Mouse (Mus musculus) midbrain, embryonic 16.5 days (tissue): ENCODE measurements at regions not wholly inside any gene's neighbourhood (a gene's known extent, or its start where the extent isn't known, plus 50 kb on each side); places are given as distances from the start of the nearest gene placed in this dataset.
A peak's percentile ranks its signal among the peaks of the same experiment; 100 is the strongest.

Source experiments
- ATAC-seq: fragments of 200-750 bp; cut with Nextera tagmentation; 2 replicates; pipeline ENCODE4 v1.8.0; 2017; ENCODE audit warnings: moderate TSS enrichment
- H3K27ac ChIP-seq: fragments of 300-500 bp; sonication (generic); 2 replicates; pipeline ENCODE4 v1.5.1; 2014; ENCODE audit warnings: mild to moderate bottlenecking, low read length, mixed read lengths
- H3K27me3 ChIP-seq: fragments of 300-500 bp; sonication (generic); 2 replicates; pipeline ENCODE4 v1.6.1; 2014; ENCODE audit warnings: low read depth, low read length, mixed read lengths; ENCODE audit not compliant: control insufficient read depth, insufficient read depth
- H3K36me3 ChIP-seq: fragments of 300-500 bp; sonication (generic); 2 replicates; pipeline ENCODE4 v1.6.1; 2014; ENCODE audit warnings: mild to moderate bottlenecking, low read length, moderate library complexity, mixed read lengths; ENCODE audit not compliant: control insufficient read depth, insufficient read depth
- H3K4me1 ChIP-seq: fragments of 300-500 bp; sonication (generic); 2 replicates; pipeline ENCODE4 v1.6.1; 2014; ENCODE audit warnings: mild to moderate bottlenecking, low read length, mixed read lengths; ENCODE audit not compliant: control insufficient read depth, insufficient read depth
- H3K4me2 ChIP-seq: fragments of 300-500 bp; sonication (generic); 2 replicates; pipeline ENCODE4 v1.6.1; 2014; ENCODE audit warnings: mild to moderate bottlenecking, low read length, mixed read lengths
- H3K4me3 ChIP-seq: fragments of 300-500 bp; sonication (generic); 2 replicates; pipeline ENCODE4 v1.5.1; 2014; ENCODE audit warnings: low read depth, mild to moderate bottlenecking, low read length, moderate library complexity, mixed read lengths
- H3K9ac ChIP-seq: fragments of 300-500 bp; sonication (generic); 2 replicates; pipeline ENCODE4 v1.6.1; 2014; ENCODE audit warnings: low read depth, low read length, mixed read lengths
- H3K9me3 ChIP-seq: fragments of 300-500 bp; sonication (generic); replicated peaks from 2 replicates; pipeline ENCODE4 v1.6.1; 2014; ENCODE audit warnings: mild to moderate bottlenecking, low read length, mixed read lengths; ENCODE audit not compliant: control insufficient read depth, poor library complexity, severe bottlenecking
- WGBS: fragments of 180-500 bp; shearing (Covaris S2); extraction: QIAGEN DNeasy Blood & Tissue Kit; methylation state at CpG from one replicate; pipeline ENCODE4 v1.1.7; 2014; 5-methylcytosine and 5-hydroxymethylcytosine counted together

- ATAC-seq, result no peak
- no peaks in the 10 kb centered on the region for H3K27me3 ChIP-seq
Measured at GRCm38 (mm10) chr15:49555793-49556192, 4328.9 kb upstream of the Gm7489 start.

GRCm38 (mm10) chr15:49560401-49560800 lies 4324.3 kb upstream of the Gm7489 start:
- Histone ChIP-seq H3K9ac (no peak overlapping the region), H3K9me3 (no peaks in the 10 kb centered on the region), H3K4me1 (no peaks in the 10 kb centered on the region), H3K36me3 (no peaks in the 10 kb centered on the region), H3K27me3 (no peaks in the 10 kb centered on the region), H3K4me3 (no peak overlapping the region), H3K27ac (no peak overlapping the region), H3K4me2 (no peak overlapping the region)
- WGBS, result 78% methylated on average over 1 of the region's 1 CpGs
- no peak for ATAC-seq

More at GRCm38 (mm10) chr15:49555793-49556192, 4328.9 kb upstream of the Gm7489 start:
- H3K4me3 ChIP-seq, result no peak overlapping the region
- H3K27ac ChIP-seq, result no peak overlapping the region
- no peaks in the 10 kb centered on the region for H3K4me1 ChIP-seq
- H3K4me2 ChIP-seq, result no peak overlapping the region
- H3K9ac ChIP-seq, result no peak overlapping the region
- WGBS, result 34% methylated on average over 2 of the region's 2 CpGs
- H3K9me3 ChIP-seq, result no peaks in the 10 kb centered on the region
- no peaks in the 10 kb centered on the region for H3K36me3 ChIP-seq

DNA sequence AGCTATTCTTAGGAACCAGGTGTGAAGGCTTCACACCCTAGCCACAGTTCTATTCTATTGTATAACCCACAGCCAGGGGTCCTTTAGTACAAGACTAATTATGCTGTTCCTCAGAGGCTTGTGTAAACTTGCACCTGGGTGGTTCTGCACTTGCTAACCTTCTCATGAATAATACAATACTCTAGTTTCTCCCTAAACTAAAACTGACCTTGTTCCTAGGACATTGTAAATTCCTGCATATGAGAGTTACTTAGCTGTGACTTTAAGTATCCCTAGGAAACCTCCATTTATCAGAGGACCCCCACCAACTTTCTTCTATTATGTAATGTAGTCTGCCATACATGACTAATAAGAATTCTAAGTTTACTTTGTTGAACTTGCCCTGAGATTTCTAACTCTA lies 4295.9 kb upstream of the Gm7489 start:
- no peaks in the 10 kb centered on the region for H3K36me3 ChIP-seq
- H3K27me3 ChIP-seq, result no peaks in the 10 kb centered on the region
- H3K27ac ChIP-seq, result no peak overlapping the region
- ATAC-seq, result no peak
- no peak overlapping the region for H3K9ac ChIP-seq
- no peak overlapping the region for H3K4me2 ChIP-seq
- H3K4me1 ChIP-seq, result no peaks in the 10 kb centered on the region
- no peaks in the 10 kb centered on the region for H3K9me3 ChIP-seq
- H3K4me3 ChIP-seq, result no peak overlapping the region

- Histone ChIP-seq H3K4me2 (no peak overlapping the region), H3K27me3 (no peaks in the 10 kb centered on the region), H3K4me3 (no peak overlapping the region), H3K36me3 (no peaks in the 10 kb centered on the region), H3K4me1 (no peaks in the 10 kb centered on the region), H3K9ac (no peak overlapping the region), H3K27ac (no peak overlapping the region), H3K9me3 (no peaks in the 10 kb centered on the region)
- no peak for ATAC-seq
- 72% methylated on average over 4 of the region's 4 CpGs for WGBS
Measured at GRCm38 (mm10) chr15:49613865-49614264, 4270.8 kb upstream of the Gm7489 start.

- H3K27ac ChIP-seq, result no peak overlapping the region
- no peaks in the 10 kb centered on the region for H3K4me1 ChIP-seq
- no peak overlapping the region for H3K4me3 ChIP-seq
- no peak overlapping the region for H3K9ac ChIP-seq
- no peaks in the 10 kb centered on the region for H3K36me3 ChIP-seq
- no peaks in the 10 kb centered on the region for H3K27me3 ChIP-seq
- no peaks in the 10 kb centered on the region for H3K9me3 ChIP-seq
- no peak for ATAC-seq
- H3K4me2 ChIP-seq, result no peak overlapping the region
Measured at GRCm38 (mm10) chr15:49647361-49647760, 4237.3 kb upstream of the Gm7489 start.

GRCm38 (mm10) chr15:49650549-49651180 lies 4234.0 kb upstream of the Gm7489 start:
- H3K4me2 ChIP-seq, result no peak overlapping the region
- no peaks in the 10 kb centered on the region for H3K27me3 ChIP-seq
- H3K4me1 ChIP-seq, result no peaks in the 10 kb centered on the region
- no peaks in the 10 kb centered on the region for H3K9me3 ChIP-seq
- peak; percentile 62; the same call in 1 of the 2 replicates for ATAC-seq
- no peak overlapping the region for H3K9ac ChIP-seq
- no peaks in the 10 kb centered on the region for H3K36me3 ChIP-seq
- 49% methylated on average over 2 of the region's 2 CpGs for WGBS
- no peak overlapping the region for H3K4me3 ChIP-seq
- no peak overlapping the region for H3K27ac ChIP-seq

- H3K27ac ChIP-seq, result no peak overlapping the region
- H3K4me2 ChIP-seq, result no peak overlapping the region
- H3K9me3 ChIP-seq, result no peaks in the 10 kb centered on the region
- H3K9ac ChIP-seq, result no peak overlapping the region
- H3K4me1 ChIP-seq, result no peaks in the 10 kb centered on the region
- no peak overlapping the region for H3K4me3 ChIP-seq
- H3K27me3 ChIP-seq, result no peaks in the 10 kb centered on the region
- ATAC-seq, result no peak
- H3K36me3 ChIP-seq, result no peaks in the 10 kb centered on the region
- WGBS, result 61% methylated on average over 2 of the region's 2 CpGs
Measured at GRCm38 (mm10) chr15:49653728-49654127, 4231.0 kb upstream of the Gm7489 start.

GRCm38 (mm10) chr15:49664834-49665565 lies 4219.7 kb upstream of the Gm7489 start:
- H3K4me1 ChIP-seq, result no peaks in the 10 kb centered on the region
- WGBS, result 87% methylated on average over 4 of the region's 4 CpGs
- no peaks in the 10 kb centered on the region for H3K9me3 ChIP-seq
- H3K36me3 ChIP-seq, result no peaks in the 10 kb centered on the region
- no peak for ATAC-seq
- H3K27me3 ChIP-seq, result no peaks in the 10 kb centered on the region
- H3K4me2 ChIP-seq, result no peak overlapping the region
- no peak overlapping the region for H3K27ac ChIP-seq
- H3K4me3 ChIP-seq, result no peak overlapping the region
- H3K9ac ChIP-seq, result no peak overlapping the region
